Mouse (Mus musculus): ENCODE measurements at regions not wholly inside any gene's neighbourhood (a gene's known extent, or its start where the extent isn't known, plus 50 kb on each side); places are given as distances from the start of the nearest gene placed in this dataset.

GRCm38 (mm10) chr10:41018888-41019287 lies 53.2 kb downstream of the Gpr6 start:
- no peak for ATAC-seq (replicated peaks; ENCODE audit: poor library complexity)

- no peak for ATAC-seq (replicated peaks; ENCODE audit: poor library complexity)
Measured at GRCm38 (mm10) chr10:41016547-41016946, 55.5 kb downstream of the Gpr6 start.

- ATAC-seq (replicated peaks; ENCODE audit: poor library complexity): peak; percentile 76
Measured at GRCm38 (mm10) chr10:41015654-41016053, 56.4 kb downstream of the Gpr6 start.

GRCm38 (mm10) chr10:41010585-41010984 lies 61.5 kb downstream of the Gpr6 start:
- ATAC-seq (replicated peaks; ENCODE audit: poor library complexity): no peak

- no peak for ATAC-seq (replicated peaks; ENCODE audit: poor library complexity)
Measured at GRCm38 (mm10) chr10:41007866-41008265, 64.2 kb downstream of the Gpr6 start.

- peak; percentile 93 for ATAC-seq (replicated peaks; ENCODE audit: poor library complexity)
Measured at GRCm38 (mm10) chr10:41006634-41007033, 65.5 kb downstream of the Gpr6 start.

GRCm38 (mm10) chr10:41005776-41006175 lies 66.3 kb downstream of the Gpr6 start:
- no peak for ATAC-seq (replicated peaks; ENCODE audit: poor library complexity)

- no peak for ATAC-seq (replicated peaks; ENCODE audit: poor library complexity)
Measured at GRCm38 (mm10) chr10:41004753-41005152, 67.3 kb downstream of the Gpr6 start.

- ATAC-seq (replicated peaks; ENCODE audit: poor library complexity): peak; percentile 90
Measured at GRCm38 (mm10) chr10:41004044-41004689, 67.9 kb downstream of the Gpr6 start.

- no peak for ATAC-seq (replicated peaks; ENCODE audit: poor library complexity)
Measured at GRCm38 (mm10) chr10:41003197-41003596, 68.9 kb downstream of the Gpr6 start.

GRCm38 (mm10) chr10:41000965-41001364 lies 71.1 kb downstream of the Gpr6 start:
- ATAC-seq (replicated peaks; ENCODE audit: poor library complexity): no peak

- no peak for ATAC-seq (replicated peaks; ENCODE audit: poor library complexity)
Measured at GRCm38 (mm10) chr10:40999486-40999885, 72.6 kb downstream of the Gpr6 start.

GRCm38 (mm10) chr10:40998799-40999198 lies 73.3 kb downstream of the Gpr6 start:
- no peak for ATAC-seq (replicated peaks; ENCODE audit: poor library complexity)

- no peak for ATAC-seq (replicated peaks; ENCODE audit: poor library complexity)
Measured at GRCm38 (mm10) chr10:40998330-40998729, 73.8 kb downstream of the Gpr6 start.

- ATAC-seq (replicated peaks; ENCODE audit: poor library complexity): no peak
Measured at GRCm38 (mm10) chr10:40997606-40998005, 74.5 kb downstream of the Gpr6 start.

Measured in megakaryocyte progenitor cell, adult 5-6 weeks (primary cell).